Comparison of ENCODE assay signal across 8 mouse cellular contexts in the genomic region with DNA sequence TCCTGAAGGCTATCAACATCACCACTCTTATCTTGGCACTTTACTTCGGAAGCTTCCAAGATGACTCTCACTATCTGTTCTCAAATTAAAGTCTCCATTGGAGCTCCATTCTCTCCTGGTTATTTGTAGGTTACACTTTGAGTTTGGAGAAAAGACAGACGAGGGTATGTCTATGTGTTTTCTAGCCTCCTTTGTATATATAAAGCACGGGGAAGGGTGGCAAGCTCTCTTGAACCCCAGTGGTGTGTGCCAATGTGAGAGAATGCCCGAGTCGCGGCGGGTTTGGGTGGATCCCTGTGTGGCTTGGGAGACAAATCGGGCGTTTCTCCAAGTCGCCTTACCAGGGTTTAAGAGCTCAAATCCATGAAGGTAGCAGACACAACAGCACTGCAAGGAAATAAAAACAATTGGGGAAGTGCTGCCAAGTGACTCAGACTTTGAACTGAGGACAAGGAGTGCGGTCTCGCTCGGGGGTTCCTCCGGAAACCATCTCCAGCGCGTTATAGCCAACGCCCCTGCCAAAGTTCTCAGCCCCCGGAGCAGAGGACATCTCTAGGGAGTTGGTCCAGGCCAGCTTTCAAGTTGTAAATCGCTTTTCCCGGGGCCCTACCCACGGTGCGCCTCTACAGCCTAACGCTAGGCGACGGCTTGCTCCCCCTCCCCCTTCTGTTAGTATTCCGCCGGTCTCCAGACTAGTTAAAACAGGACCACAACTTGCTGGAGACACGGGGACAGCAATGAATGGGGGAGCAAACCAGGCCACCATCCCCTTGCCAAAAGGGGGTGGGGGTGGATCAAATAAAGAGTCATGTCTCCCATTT. TPM values are rescaled to one million over a fixed set of nuclear protein-coding genes. Genes with fewer than 3 reads are reported as not detected.
DNase-seq lines count a peak whose midpoint lies in the region; ATAC-seq lines count a peak whose summit lies in the region.

No protein-coding gene starts in this region.

- intact Hi-C loops in left cerebral cortex, postnatal 25 days (cut with DNase I) = loop anchor here (2.0 to 5.0 kb wide), 7 partner anchors 207 to 1525 kb away; no protein-coding TSS in a partner anchor

- DNase-seq in NIH3T3 (ENCODE audit: low read depth) = peak; percentile 56
- peak; percentile 45 for DNase-seq in embryo, embryonic 10 days (ENCODE audit: low spot score)
- DNase-seq in gastrocnemius, postnatal 25 days = peak; percentile 59
- peak; percentile 50 to 68 for DNase-seq in left cerebral cortex, postnatal 25 days (ENCODE audit: low spot score in 2 of 2)
- peak; percentile 46 for DNase-seq in skeletal muscle tissue, adult 2 months (ENCODE audit: low read depth, low spot score)

- no peaks in the 10 kb centered on the region for H3K9me3 ChIP-seq in hindbrain, embryonic 16.5 days (ENCODE audit: control insufficient read depth, low read length)

- no peaks in the 10 kb centered on the region for H3K36me3 ChIP-seq in hindbrain, embryonic 16.5 days (ENCODE audit: control insufficient read depth, insufficient read depth, low read length)

- H3K27ac ChIP-seq in hindbrain, embryonic 16.5 days (ENCODE audit: low read depth, low read length) = peak overlapping the region; percentile 94

- H3K4me1 ChIP-seq in hindbrain, embryonic 16.5 days (ENCODE audit: control insufficient read depth, insufficient read depth, low read depth, low read length) = peaks cover 2% of the 10 kb centered on the region

- peak overlapping the region; percentile 94 for H3K9ac ChIP-seq in hindbrain, embryonic 16.5 days (ENCODE audit: low read depth, low read length)

- H3K4me2 ChIP-seq in hindbrain, embryonic 16.5 days (ENCODE audit: low read length) = peak overlapping the region; percentile 91

- peak; percentile 8; the same call in 1 of the 2 replicates for ATAC-seq in hindbrain, embryonic 16.5 days
- ATAC-seq in megakaryocyte progenitor cell, adult 5-6 weeks (replicated peaks; ENCODE audit: poor library complexity) = peak; percentile 76
- no peak for ATAC-seq in cerebellum, adult (ENCODE audit: insufficient number of reproducible peaks, low FRiP score, low TSS enrichment)

- H3K4me3 ChIP-seq in hindbrain, embryonic 16.5 days (ENCODE audit: low read length) = peak overlapping the region; percentile 94

- H3K27me3 ChIP-seq in hindbrain, embryonic 16.5 days (replicated peaks; ENCODE audit: control insufficient read depth, insufficient read depth, low read length) = no peaks in the 10 kb centered on the region

- 1% methylated on average over 28 of the region's 28 CpGs for WGBS in hindbrain, embryonic 16.5 days

RNA-seq across cellular contexts. Expression of gene Flrt2, which starts 1.8 kb away (rescaled TPM):
- 1 to 10 TPM; 5.1 to 7.3 TPM for total RNA-seq in gastrocnemius, postnatal 25 days (2021)
- polyA plus RNA-seq in hindbrain, embryonic 16.5 days (2015; fragmentation: Nextera tagmentation; extraction: Ambion mirVana) = 20.3 and 24.4 TPM in 2 replicates
- 10 to 100 TPM; 67.2 to 78.8 TPM for total RNA-seq in left cerebral cortex, postnatal 25 days (2021)
- total RNA-seq in megakaryocyte progenitor cell, adult 5-6 weeks (2015) = not detected in 2 replicates
- not detected in 2 replicates for total RNA-seq in megakaryocyte progenitor cell, adult 5-6 weeks (2017)

Comparison
In these comparisons a context has a peak if more than half of its experiments do, and no peak if none do; other contexts are left out.
1. RNA of gene Flrt2, which starts 1.8 kb away (total RNA-seq): 67.2 to 78.8 TPM in left cerebral cortex, postnatal 25 days; 5.1 to 7.3 TPM in gastrocnemius, postnatal 25 days and not detected in megakaryocyte progenitor cell, adult 5-6 weeks; every median in the first group is over 4 times any median in the second.
2. Peak in every context shown above with its lines, with median percentiles within 50 percentile points of each other: DNase-seq.